In genomic region chr4:134468578-134469266, GRCm38 (mm10) we compare ENCODE assay signal across 8 mouse cellular contexts. TPM values are rescaled to one million over a fixed set of nuclear protein-coding genes. Genes with fewer than 3 reads are reported as not detected.
DNase-seq lines count a peak whose midpoint lies in the region; ATAC-seq lines count a peak whose summit lies in the region.

No protein-coding gene starts in this region.

- peak; percentile 86 for ATAC-seq in embryonic facial prominence, embryonic 14.5 days (ENCODE audit: low read depth)
- peak; percentile 89 for ATAC-seq in kidney, embryonic 14.5 days (ENCODE audit: low FRiP score, low TSS enrichment)
- ATAC-seq in limb, embryonic 15.5 days (ENCODE audit: insufficient number of reproducible peaks, low FRiP score, low TSS enrichment, low read depth): peak; percentile 86

- H3K9ac ChIP-seq in embryonic facial prominence, embryonic 14.5 days (ENCODE audit: low read depth, low read length): peak overlapping the region; percentile 87
- peak overlapping the region; percentile 96 for H3K9ac ChIP-seq in kidney, embryonic 14.5 days (ENCODE audit: low read depth, low read length)
- peak overlapping the region; percentile 74 for H3K9ac ChIP-seq in limb, embryonic 15.5 days

- peak overlapping the region; percentile 89 for H3K4me3 ChIP-seq in embryonic facial prominence, embryonic 14.5 days (ENCODE audit: low read depth, low read length)
- peak overlapping the region; percentile 92 for H3K4me3 ChIP-seq in kidney, embryonic 14.5 days (ENCODE audit: low read length)
- peak overlapping the region; percentile 95 for H3K4me3 ChIP-seq in limb, embryonic 15.5 days

- peak overlapping the region; percentile 98 for H3K4me2 ChIP-seq in embryonic facial prominence, embryonic 14.5 days (ENCODE audit: low read depth, low read length)
- peak overlapping the region; percentile 72 for H3K4me2 ChIP-seq in kidney, embryonic 14.5 days (replicated peaks; ENCODE audit: low read depth, low read length)
- H3K4me2 ChIP-seq in limb, embryonic 15.5 days: peak overlapping the region; percentile 94

- peaks cover 27% of the 10 kb centered on the region for H3K36me3 ChIP-seq in embryonic facial prominence, embryonic 14.5 days (ENCODE audit: control insufficient read depth, insufficient read depth, low read length)
- peaks cover 27% of the 10 kb centered on the region for H3K36me3 ChIP-seq in kidney, embryonic 14.5 days (ENCODE audit: control insufficient read depth, insufficient read depth, low read length)
- H3K36me3 ChIP-seq in limb, embryonic 15.5 days: peaks cover 24% of the 10 kb centered on the region

- under 1% methylated on average over 27 of the region's 68 CpGs for WGBS in embryonic facial prominence, embryonic 14.5 days
- under 1% methylated on average over 68 of the region's 68 CpGs for WGBS in kidney, embryonic 14.5 days
- under 1% methylated on average over 65 of the region's 68 CpGs for whole genome bisulfite sequencing in limb, embryonic 15.5 days

- H3K27me3 ChIP-seq in embryonic facial prominence, embryonic 14.5 days (replicated peaks; ENCODE audit: control insufficient read depth, insufficient read depth, low read length): no peaks in the 10 kb centered on the region
- H3K27me3 ChIP-seq in kidney, embryonic 14.5 days (ENCODE audit: control insufficient read depth, insufficient read depth, low read length): no peaks in the 10 kb centered on the region
- H3K27me3 ChIP-seq in limb, embryonic 15.5 days: 0 out of 2 replicates have a peak, but pooled peaks cover 4% of the 10 kb centered on the region

- DNase-seq in 3T3-L1 (ENCODE audit: low read depth, low spot score): peak; percentile 88
- peak; percentile 89 to 93 for DNase-seq in adrenal gland, postnatal 4 days (ENCODE audit: low spot score in 2 of 2)
- peak; percentile 97 for DNase-seq in embryonic facial prominence, embryonic 14.5 days (ENCODE audit: low spot score)
- peak; percentile 82 to 89 for DNase-seq in heart, adult 9 months (ENCODE audit: low spot score in 2 of 2)
- peak; percentile 88 to 94 for DNase-seq in monocyte, adult 2 months (ENCODE audit: low read depth in 1 of 2, low spot score in 2 of 2)
- peak; percentile 97 for DNase-seq in spleen, postnatal 36 days (ENCODE audit: low spot score in 2 of 2)

- 0 out of 2 replicates have a peak, but pooled peaks cover 3% of the 10 kb centered on the region for H3K4me1 ChIP-seq in embryonic facial prominence, embryonic 14.5 days (ENCODE audit: control insufficient read depth, insufficient read depth, low read length)
- peaks cover 7% of the 10 kb centered on the region; the same call in 1 of the 2 replicates for H3K4me1 ChIP-seq in kidney, embryonic 14.5 days (ENCODE audit: control insufficient read depth, insufficient read depth, low read length)
- peaks cover 17% of the 10 kb centered on the region for H3K4me1 ChIP-seq in limb, embryonic 15.5 days

- H3K27ac ChIP-seq in embryonic facial prominence, embryonic 14.5 days (replicated peaks; ENCODE audit: low read depth, low read length): peak overlapping the region; percentile 92
- peak overlapping the region; percentile 96 for H3K27ac ChIP-seq in kidney, embryonic 14.5 days (ENCODE audit: low read depth, low read length)
- peak overlapping the region; percentile 94 for H3K27ac ChIP-seq in limb, embryonic 15.5 days

- no peaks in the 10 kb centered on the region for H3K9me3 ChIP-seq in embryonic facial prominence, embryonic 14.5 days (ENCODE audit: control insufficient read depth, low read length)
- no peaks in the 10 kb centered on the region for H3K9me3 ChIP-seq in kidney, embryonic 14.5 days (ENCODE audit: control insufficient read depth, low read length)
- no peaks in the 10 kb centered on the region for H3K9me3 ChIP-seq in limb, embryonic 15.5 days

RNA-seq across cellular contexts. Expression of gene Stmn1, which starts 0.6 kb away (rescaled TPM):
- 100 to 1,000 TPM; 233 to 289 TPM for total RNA-seq in adrenal gland, postnatal 4 days (2021)
- 1,154 and 1,326 TPM in 2 replicates for polyA plus RNA-seq in embryonic facial prominence, embryonic 14.5 days (2014; fragmentation: Nextera tagmentation; extraction: Ambion mirVana)
- 1,829 and 1,880 TPM in 2 replicates for polyA plus RNA-seq in kidney, embryonic 14.5 days (2014; fragmentation: Nextera tagmentation; extraction: Ambion mirVana)
- 1,227 and 1,246 TPM in 2 replicates for polyA plus RNA-seq in limb, embryonic 15.5 days (2015; fragmentation: Nextera tagmentation; extraction: Ambion mirVana)

RNA-seq across cellular contexts. Expression of gene Paqr7, which starts 27.8 kb away (rescaled TPM):
- 10 to 100 TPM; 36.8 to 40.5 TPM for total RNA-seq in adrenal gland, postnatal 4 days (2021)
- 2.0 and 2.3 TPM in 2 replicates for polyA plus RNA-seq in embryonic facial prominence, embryonic 14.5 days (2014; fragmentation: Nextera tagmentation; extraction: Ambion mirVana)
- polyA plus RNA-seq in kidney, embryonic 14.5 days (2014; fragmentation: Nextera tagmentation; extraction: Ambion mirVana): 0.57 and 0.73 TPM in 2 replicates
- polyA plus RNA-seq in limb, embryonic 15.5 days (2015; fragmentation: Nextera tagmentation; extraction: Ambion mirVana): 6.1 and 6.3 TPM in 2 replicates

RNA-seq across cellular contexts. Expression of gene Aunip, which starts 42.1 kb away (rescaled TPM):
- total RNA-seq in adrenal gland, postnatal 4 days (2021): 1 to 10 TPM; 4.7 to 5.4 TPM
- polyA plus RNA-seq in embryonic facial prominence, embryonic 14.5 days (2014; fragmentation: Nextera tagmentation; extraction: Ambion mirVana): 3.9 and 4.4 TPM in 2 replicates
- 5.9 and 20.7 TPM in 2 replicates for polyA plus RNA-seq in kidney, embryonic 14.5 days (2014; fragmentation: Nextera tagmentation; extraction: Ambion mirVana)
- polyA plus RNA-seq in limb, embryonic 15.5 days (2015; fragmentation: Nextera tagmentation; extraction: Ambion mirVana): 8.9 and 12.1 TPM in 2 replicates

Comparison
In these comparisons a context has a peak if more than half of its experiments do, and no peak if none do; other contexts are left out.
1. Peak in every context shown above with its lines: DNase-seq, ATAC-seq, H3K4me3 ChIP-seq and H3K27ac ChIP-seq.